Mouse (Mus musculus): ENCODE measurements at regions not wholly inside any gene's neighbourhood (a gene's known extent, or its start where the extent isn't known, plus 50 kb on each side); places are given as distances from the start of the nearest gene placed in this dataset.

- H3K4me1 ChIP-seq (ENCODE audit: insufficient read depth), result peaks cover 30% of the 10 kb centered on the region
- H3K4me3 ChIP-seq (ENCODE audit: low read depth, low read length), result no peak overlapping the region
- WGBS (ENCODE audit: insufficient replicate concordance), result 78% methylated on average over 4 of the region's 4 CpGs
- H3K27me3 ChIP-seq (ENCODE audit: insufficient read depth, low read length), result no peaks in the 10 kb centered on the region
- H3K36me3 ChIP-seq (replicated peaks; ENCODE audit: insufficient read depth, low read length), result no peaks in the 10 kb centered on the region
- no peak for DNase-seq
- TF ChIP-seq CTCF (IDR thresholded peaks at IDR 0.05; ENCODE audit: low read depth) (no peak), EP300 (IDR thresholded peaks at IDR 0.05; ENCODE audit: low read depth) (no peak)
- H3K9me3 ChIP-seq (ENCODE audit: low read length), result no peaks in the 10 kb centered on the region
- ATAC-seq, result no peak
- no peak overlapping the region for H3K4me2 ChIP-seq (ENCODE audit: low read depth, low read length)
- no peak overlapping the region for H3K9ac ChIP-seq (replicated peaks)
- no peak overlapping the region for H3K27ac ChIP-seq (ENCODE audit: low read depth)
Measured at GRCm38 (mm10) chr15:62150296-62150695, 1227.5 kb upstream of the A1bg start.

GRCm38 (mm10) chr15:62148680-62149237 is 1225.9 kb upstream of the A1bg start:
- no peak overlapping the region for H3K4me2 ChIP-seq (ENCODE audit: low read depth, low read length)
- H3K4me1 ChIP-seq (ENCODE audit: insufficient read depth), result peaks cover 30% of the 10 kb centered on the region
- 78% methylated on average over 10 of the region's 10 CpGs for WGBS (ENCODE audit: insufficient replicate concordance)
- no peaks in the 10 kb centered on the region for H3K27me3 ChIP-seq (ENCODE audit: insufficient read depth, low read length)
- H3K9ac ChIP-seq (replicated peaks), result no peak overlapping the region
- H3K36me3 ChIP-seq (replicated peaks; ENCODE audit: insufficient read depth, low read length), result no peaks in the 10 kb centered on the region
- TF ChIP-seq CTCF (IDR thresholded peaks at IDR 0.05; ENCODE audit: low read depth) (no peak), EP300 (IDR thresholded peaks at IDR 0.05; ENCODE audit: low read depth) (no peak)
- no peak for DNase-seq
- peak overlapping the region; percentile 4; the same call in 1 of the 2 replicates for H3K27ac ChIP-seq (ENCODE audit: low read depth)
- H3K4me3 ChIP-seq (ENCODE audit: low read depth, low read length), result no peak overlapping the region
- no peaks in the 10 kb centered on the region for H3K9me3 ChIP-seq (ENCODE audit: low read length)
- 0 out of 2 replicates have a peak, but pooled peaks have one; percentile 43 for ATAC-seq

GRCm38 (mm10) chr15:62147343-62147953 is 1224.6 kb upstream of the A1bg start:
- no peak for TF ChIP-seq CTCF (IDR thresholded peaks at IDR 0.05; ENCODE audit: low read depth)
- no peak for TF ChIP-seq EP300 (IDR thresholded peaks at IDR 0.05; ENCODE audit: low read depth)
- 68% methylated on average over 5 of the region's 5 CpGs for WGBS (ENCODE audit: insufficient replicate concordance)
- Histone ChIP-seq H3K4me3 (ENCODE audit: low read depth, low read length) (no peak overlapping the region), H3K36me3 (replicated peaks; ENCODE audit: insufficient read depth, low read length) (no peaks in the 10 kb centered on the region), H3K27ac (ENCODE audit: low read depth) (no peak overlapping the region), H3K4me2 (ENCODE audit: low read depth, low read length) (no peak overlapping the region), H3K27me3 (ENCODE audit: insufficient read depth, low read length) (no peaks in the 10 kb centered on the region), H3K9ac (replicated peaks) (no peak overlapping the region), H3K4me1 (ENCODE audit: insufficient read depth) (peaks cover 29% of the 10 kb centered on the region), H3K9me3 (ENCODE audit: low read length) (no peaks in the 10 kb centered on the region)
- ATAC-seq (no peak), DNase-seq (no peak)

GRCm38 (mm10) chr15:62145643-62146285 is 1223.0 kb upstream of the A1bg start:
- Histone ChIP-seq H3K9ac (replicated peaks) (no peak overlapping the region), H3K4me2 (ENCODE audit: low read depth, low read length) (no peak overlapping the region), H3K27me3 (ENCODE audit: insufficient read depth, low read length) (no peaks in the 10 kb centered on the region), H3K9me3 (ENCODE audit: low read length) (no peaks in the 10 kb centered on the region), H3K4me3 (ENCODE audit: low read depth, low read length) (no peak overlapping the region), H3K4me1 (ENCODE audit: insufficient read depth) (peaks cover 19% of the 10 kb centered on the region), H3K27ac (ENCODE audit: low read depth) (no peak overlapping the region), H3K36me3 (replicated peaks; ENCODE audit: insufficient read depth, low read length) (no peaks in the 10 kb centered on the region)
- ATAC-seq (no peak), DNase-seq (no peak)
- no peak for TF ChIP-seq EP300 (IDR thresholded peaks at IDR 0.05; ENCODE audit: low read depth)
- no peak for TF ChIP-seq CTCF (IDR thresholded peaks at IDR 0.05; ENCODE audit: low read depth)
- WGBS (ENCODE audit: insufficient replicate concordance), result 88% methylated on average over 4 of the region's 4 CpGs

- Histone ChIP-seq H3K27ac (ENCODE audit: low read depth) (no peak overlapping the region), H3K9me3 (ENCODE audit: low read length) (no peaks in the 10 kb centered on the region), H3K4me2 (ENCODE audit: low read depth, low read length) (no peak overlapping the region), H3K9ac (replicated peaks) (no peak overlapping the region), H3K27me3 (ENCODE audit: insufficient read depth, low read length) (no peaks in the 10 kb centered on the region), H3K36me3 (replicated peaks; ENCODE audit: insufficient read depth, low read length) (no peaks in the 10 kb centered on the region), H3K4me1 (ENCODE audit: insufficient read depth) (peaks cover 14% of the 10 kb centered on the region), H3K4me3 (ENCODE audit: low read depth, low read length) (no peak overlapping the region)
- 81% methylated on average over 10 of the region's 10 CpGs for WGBS (ENCODE audit: insufficient replicate concordance)
- no peak for ATAC-seq
- TF ChIP-seq CTCF (IDR thresholded peaks at IDR 0.05; ENCODE audit: low read depth) (no peak), EP300 (IDR thresholded peaks at IDR 0.05; ENCODE audit: low read depth) (no peak)
- DNase-seq, result no peak
Measured at GRCm38 (mm10) chr15:62144776-62145564, 1222.2 kb upstream of the A1bg start.

GRCm38 (mm10) chr15:62139859-62140258 is 1217.0 kb upstream of the A1bg start:
- Histone ChIP-seq H3K27ac (ENCODE audit: low read depth) (0 out of 2 replicates have a peak overlapping the region, but pooled peaks have one; percentile 0), H3K4me2 (ENCODE audit: low read depth, low read length) (no peak overlapping the region), H3K9ac (replicated peaks) (no peak overlapping the region), H3K4me1 (ENCODE audit: insufficient read depth) (peaks cover 2% of the 10 kb centered on the region; the same call in 1 of the 2 replicates), H3K36me3 (replicated peaks; ENCODE audit: insufficient read depth, low read length) (peaks cover 3% of the 10 kb centered on the region; the same call in 1 of the 2 replicates), H3K4me3 (ENCODE audit: low read depth, low read length) (no peak overlapping the region), H3K27me3 (ENCODE audit: insufficient read depth, low read length) (no peaks in the 10 kb centered on the region), H3K9me3 (ENCODE audit: low read length) (no peaks in the 10 kb centered on the region)
- no peak for ATAC-seq
- DNase-seq, result no peak
- WGBS (ENCODE audit: insufficient replicate concordance), result 66% methylated on average over 4 of the region's 4 CpGs
- TF ChIP-seq EP300 (IDR thresholded peaks at IDR 0.05; ENCODE audit: low read depth), result no peak
- no peak for TF ChIP-seq CTCF (IDR thresholded peaks at IDR 0.05; ENCODE audit: low read depth)
